Mouse (Mus musculus) heart, postnatal 0 days (tissue): ENCODE measurements around the gene Gnaq.

Experiments
- CTCF ChIP-seq: IDR thresholded peaks from 2 replicates; pipeline ENCODE4 v1.5.1; 2016; ENCODE audit warnings: antibody characterized with exemption, control low read depth, low read depth
- EP300 ChIP-seq: IDR thresholded peaks from 2 replicates; pipeline ENCODE4 v1.6.1; 2016; ENCODE audit warnings: antibody characterized with exemption, low read depth

DNA sequence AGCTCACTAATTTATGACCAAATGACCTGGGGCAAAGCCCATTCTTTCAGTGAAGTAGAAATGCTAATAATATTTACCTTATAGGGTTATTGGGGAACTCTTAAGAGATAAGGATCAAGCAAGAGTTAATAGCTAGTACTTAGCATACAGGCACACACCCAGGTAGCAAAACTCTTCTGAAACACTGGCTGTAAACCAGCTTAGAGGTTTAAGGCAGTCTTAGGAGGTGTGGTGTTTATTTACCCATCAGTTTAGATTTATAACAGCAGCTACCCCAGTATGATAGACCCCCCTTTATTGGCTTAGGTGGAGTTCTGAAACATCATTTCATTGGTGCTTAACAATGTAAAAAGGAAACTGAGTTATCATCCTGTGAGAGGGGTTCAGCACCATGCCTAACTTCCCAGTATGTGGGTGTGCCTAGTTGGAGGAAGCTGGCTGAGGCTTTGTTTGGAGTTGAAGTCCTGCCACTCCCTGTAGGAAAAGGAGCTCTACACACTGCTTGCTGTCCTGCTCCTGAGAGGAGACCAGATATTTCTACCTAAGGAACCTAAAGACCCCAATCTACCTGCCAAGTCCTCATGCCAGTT lies 126.2 kb downstream of the Gnaq start:
- TF ChIP-seq CTCF, result no peak
- no peak for TF ChIP-seq EP300
